16 mouse cellular contexts compared by ENCODE assay signal in the genomic region with DNA sequence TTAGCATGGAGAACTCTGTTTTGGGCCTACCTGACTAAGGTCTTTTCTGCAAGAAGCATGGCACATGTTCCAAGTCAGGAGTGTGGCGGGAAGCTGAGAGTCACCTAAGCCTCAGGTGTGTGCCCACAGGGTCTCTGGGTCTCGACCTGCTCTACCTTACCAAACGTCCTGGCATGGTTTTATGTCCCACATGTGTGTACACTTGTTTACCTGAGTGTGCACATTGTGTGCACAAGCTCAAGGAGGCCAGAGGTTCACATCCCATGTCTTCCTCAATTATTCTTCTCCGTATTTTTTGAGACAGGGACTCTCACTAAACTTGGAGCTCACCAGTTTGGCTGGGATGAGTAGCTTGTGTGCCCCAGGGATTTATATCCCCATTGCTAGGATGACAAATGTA.
"Had no signal": no experiment of that assay in that cellular context is flagged by ENCODE, and none has a peak within 500 bp of the region (broad histone marks: within the 10 kb centered on the region; RNA-seq: fewer than 3 reads in every experiment).

No protein-coding gene starts in this region.

- DNase-seq: kidney, adult 2 months; kidney, postnatal 25 days; lung, postnatal 14 days; retina, postnatal 1 day; thymus, adult 2 months; thymus, postnatal 25 days had no signal

- H3K27me3 ChIP-seq: kidney, embryonic 15.5 days; limb, embryonic 15.5 days; lung, embryonic 15.5 days; midbrain, embryonic 12.5 days; neural tube, embryonic 13.5 days; stomach, embryonic 15.5 days had no signal

- H3K4me2 ChIP-seq: kidney, embryonic 15.5 days; limb, embryonic 15.5 days; lung, embryonic 15.5 days; midbrain, embryonic 12.5 days; neural tube, embryonic 13.5 days; stomach, embryonic 15.5 days had no signal

- H3K27ac ChIP-seq: kidney, embryonic 15.5 days; left cerebral cortex, adult 2 months; limb, embryonic 15.5 days; lung, embryonic 15.5 days; macrophage; midbrain, embryonic 12.5 days; neural tube, embryonic 13.5 days; stomach, embryonic 15.5 days had no signal

- ATAC-seq: midbrain, embryonic 16.5 days had no signal

- H3K9me3 ChIP-seq: kidney, embryonic 15.5 days; limb, embryonic 15.5 days; lung, embryonic 15.5 days; megakaryocyte, embryonic 14.5 days; midbrain, embryonic 12.5 days; neural tube, embryonic 13.5 days; stomach, embryonic 15.5 days had no signal

- H3K9ac ChIP-seq: kidney, embryonic 15.5 days; limb, embryonic 15.5 days; lung, embryonic 15.5 days; midbrain, embryonic 12.5 days; neural tube, embryonic 13.5 days; stomach, embryonic 15.5 days had no signal

- H3K4me1 ChIP-seq: limb, embryonic 15.5 days; lung, embryonic 15.5 days; stomach, embryonic 15.5 days had no signal

- H3K4me3 ChIP-seq: kidney, embryonic 15.5 days; left cerebral cortex, adult 2 months; limb, embryonic 15.5 days; lung, embryonic 15.5 days; megakaryocyte, embryonic 14.5 days; midbrain, embryonic 12.5 days; neural tube, embryonic 13.5 days; stomach, embryonic 15.5 days had no signal

- H3K36me3 ChIP-seq: kidney, embryonic 15.5 days; limb, embryonic 15.5 days; lung, embryonic 15.5 days; midbrain, embryonic 12.5 days; neural tube, embryonic 13.5 days; stomach, embryonic 15.5 days had no signal
